Mouse (Mus musculus) embryo, embryonic 9.5 days (tissue): Measurements from ENCODE around the gene Gm28827.
"Not testable (repeated sequence)": the region's sequence is repeated elsewhere in the genome, so short reads cannot be mapped to it uniquely, and the experiment has no call there.

Source experiments
- DNase-seq: peaks from one replicate; pipeline ENCODE4 v3.0.0-alpha.2; 2017; ENCODE audit errors: extremely low spot score

Gm28827 gene

DNA sequence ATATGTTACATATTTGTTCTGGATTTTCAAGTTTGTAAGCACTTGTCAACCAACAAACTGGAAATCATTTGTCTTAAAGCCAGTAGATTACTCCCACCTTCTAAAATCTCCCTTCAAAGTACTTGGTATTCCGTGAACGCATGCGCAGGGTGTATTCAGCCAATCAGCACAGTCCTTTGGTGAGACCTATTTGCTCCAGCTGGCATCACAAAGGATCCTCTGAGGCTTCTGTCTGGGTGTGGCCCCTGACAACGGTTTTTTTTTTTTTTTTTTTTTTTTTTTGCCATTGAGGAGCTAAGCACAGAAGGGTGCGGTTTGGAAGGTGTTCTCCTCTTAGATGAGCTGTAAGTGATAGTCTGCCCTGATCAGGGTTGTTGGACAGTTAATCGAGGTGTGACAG is at the start of gene Gm28827:
Gm28827 (plus strand) TSS at position 301 of the 400 bp plus-strand sequence.
- not testable (repeated sequence) for DNase-seq
